Mouse (Mus musculus): ENCODE results near the gene Idh1. TPM values are rescaled to one million over a fixed set of nuclear protein-coding genes. Genes with fewer than 3 reads are reported as not detected.

The Idh1 gene
- polyA plus RNA-seq, 1 experiment from 2014 or later = 500 TPM

- ATAC-seq (ENCODE audit: low FRiP score) = no peak
- WGBS = 83% methylated on average over 4 of the region's 4 CpGs
- no peak overlapping the region for H3K4me2 ChIP-seq
- H3K36me3 ChIP-seq = peaks cover 74% of the 10 kb centered on the region
- H3K27ac ChIP-seq = no peak overlapping the region
- no peaks in the 10 kb centered on the region for H3K9me3 ChIP-seq
- H3K27me3 ChIP-seq = no peaks in the 10 kb centered on the region
- no peak overlapping the region for H3K9ac ChIP-seq
- H3K4me1 ChIP-seq (replicated peaks) = peaks cover 43% of the 10 kb centered on the region
- no peak overlapping the region for H3K4me3 ChIP-seq
These were observed 14.7 kb downstream of the Idh1 start for GRCm38 (mm10) chr1:65171579-65171978.

GRCm38 (mm10) chr1:65169947-65170346 is 16.4 kb downstream of the Idh1 start:
- no peak overlapping the region for H3K9ac ChIP-seq
- no peak overlapping the region for H3K4me3 ChIP-seq
- no peak for ATAC-seq (ENCODE audit: low FRiP score)
- no peaks in the 10 kb centered on the region for H3K27me3 ChIP-seq
- WGBS = 91% methylated on average over 5 of the region's 5 CpGs
- peaks cover 91% of the 10 kb centered on the region for H3K36me3 ChIP-seq
- no peak overlapping the region for H3K27ac ChIP-seq
- H3K4me1 ChIP-seq (replicated peaks) = peaks cover 30% of the 10 kb centered on the region
- H3K9me3 ChIP-seq = no peaks in the 10 kb centered on the region
- H3K4me2 ChIP-seq = no peak overlapping the region

- no peak for ATAC-seq (ENCODE audit: low FRiP score)
- Histone ChIP-seq H3K9ac (no peak overlapping the region), H3K4me2 (no peak overlapping the region), H3K36me3 (peaks cover 92% of the 10 kb centered on the region), H3K9me3 (no peaks in the 10 kb centered on the region), H3K27me3 (no peaks in the 10 kb centered on the region), H3K27ac (no peak overlapping the region), H3K4me1 (replicated peaks) (peaks cover 27% of the 10 kb centered on the region), H3K4me3 (no peak overlapping the region)
- WGBS = 96% methylated on average over 7 of the region's 7 CpGs
These were observed 16.8 kb downstream of the Idh1 start for GRCm38 (mm10) chr1:65169536-65169935.

- 89% methylated on average over 1 of the region's 1 CpGs for WGBS
- peaks cover 94% of the 10 kb centered on the region for H3K36me3 ChIP-seq
- no peaks in the 10 kb centered on the region for H3K27me3 ChIP-seq
- H3K4me3 ChIP-seq = no peak overlapping the region
- ATAC-seq (ENCODE audit: low FRiP score) = no peak
- H3K9me3 ChIP-seq = no peaks in the 10 kb centered on the region
- no peak overlapping the region for H3K4me2 ChIP-seq
- H3K9ac ChIP-seq = no peak overlapping the region
- no peak overlapping the region for H3K27ac ChIP-seq
- peaks cover 9% of the 10 kb centered on the region for H3K4me1 ChIP-seq (replicated peaks)
These were observed 18.8 kb downstream of the Idh1 start for GRCm38 (mm10) chr1:65167496-65167895.

- Histone ChIP-seq H3K4me1 (replicated peaks) (no peaks in the 10 kb centered on the region), H3K36me3 (peaks cover 91% of the 10 kb centered on the region), H3K9ac (no peak overlapping the region), H3K27me3 (no peaks in the 10 kb centered on the region), H3K9me3 (no peaks in the 10 kb centered on the region), H3K27ac (no peak overlapping the region), H3K4me3 (no peak overlapping the region), H3K4me2 (no peak overlapping the region)
- WGBS = 100% methylated on average over 1 of the region's 1 CpGs
- ATAC-seq (ENCODE audit: low FRiP score) = no peak
These were observed 24.1 kb downstream of the Idh1 start for GRCm38 (mm10) chr1:65162210-65162609.

- no peak for ATAC-seq (ENCODE audit: low FRiP score)
- Histone ChIP-seq H3K4me1 (replicated peaks) (no peaks in the 10 kb centered on the region), H3K27ac (no peak overlapping the region), H3K27me3 (no peaks in the 10 kb centered on the region), H3K4me2 (no peak overlapping the region), H3K9me3 (no peaks in the 10 kb centered on the region), H3K36me3 (peaks cover 43% of the 10 kb centered on the region), H3K4me3 (no peak overlapping the region), H3K9ac (no peak overlapping the region)
- WGBS = 92% methylated on average over 5 of the region's 5 CpGs
These were observed 30.2 kb downstream of the Idh1 start for GRCm38 (mm10) chr1:65156111-65156510.

- Histone ChIP-seq H3K4me2 (no peak overlapping the region), H3K9ac (no peak overlapping the region), H3K4me1 (replicated peaks) (no peaks in the 10 kb centered on the region), H3K27me3 (no peaks in the 10 kb centered on the region), H3K4me3 (no peak overlapping the region), H3K36me3 (peaks cover 30% of the 10 kb centered on the region), H3K9me3 (no peaks in the 10 kb centered on the region), H3K27ac (no peak overlapping the region)
- no peak for ATAC-seq (ENCODE audit: low FRiP score)
These were observed 31.5 kb downstream of the Idh1 start for GRCm38 (mm10) chr1:65154814-65155213.

GRCm38 (mm10) chr1:65147971-65148370 is 38.3 kb downstream of the Idh1 start:
- H3K27me3 ChIP-seq = no peaks in the 10 kb centered on the region
- H3K27ac ChIP-seq = no peak overlapping the region
- no peak overlapping the region for H3K4me2 ChIP-seq
- H3K9me3 ChIP-seq = no peaks in the 10 kb centered on the region
- WGBS = 83% methylated on average over 3 of the region's 3 CpGs
- H3K9ac ChIP-seq = no peak overlapping the region
- no peak for ATAC-seq (ENCODE audit: low FRiP score)
- H3K4me1 ChIP-seq (replicated peaks) = no peaks in the 10 kb centered on the region
- no peaks in the 10 kb centered on the region for H3K36me3 ChIP-seq
- no peak overlapping the region for H3K4me3 ChIP-seq

GRCm38 (mm10) chr1:65147326-65147725 is 39.0 kb downstream of the Idh1 start:
- Histone ChIP-seq H3K27ac (no peak overlapping the region), H3K9ac (no peak overlapping the region), H3K4me3 (no peak overlapping the region), H3K36me3 (no peaks in the 10 kb centered on the region), H3K9me3 (no peaks in the 10 kb centered on the region), H3K4me1 (replicated peaks) (no peaks in the 10 kb centered on the region), H3K4me2 (no peak overlapping the region), H3K27me3 (no peaks in the 10 kb centered on the region)
- no peak for ATAC-seq (ENCODE audit: low FRiP score)
- WGBS = 91% methylated on average over 5 of the region's 5 CpGs

- H3K4me2 ChIP-seq = no peak overlapping the region
- no peaks in the 10 kb centered on the region for H3K9me3 ChIP-seq
- no peak overlapping the region for H3K27ac ChIP-seq
- ATAC-seq (ENCODE audit: low FRiP score) = no peak
- H3K4me1 ChIP-seq (replicated peaks) = no peaks in the 10 kb centered on the region
- no peaks in the 10 kb centered on the region for H3K36me3 ChIP-seq
- H3K4me3 ChIP-seq = no peak overlapping the region
- no peak overlapping the region for H3K9ac ChIP-seq
- H3K27me3 ChIP-seq = no peaks in the 10 kb centered on the region
- 70% methylated on average over 2 of the region's 2 CpGs for WGBS
These were observed 39.7 kb downstream of the Idh1 start for GRCm38 (mm10) chr1:65146601-65147000.

GRCm38 (mm10) chr1:65144783-65145182 is 41.5 kb downstream of the Idh1 start:
- H3K4me1 ChIP-seq (replicated peaks) = no peaks in the 10 kb centered on the region
- ATAC-seq (ENCODE audit: low FRiP score) = no peak
- H3K36me3 ChIP-seq = no peaks in the 10 kb centered on the region
- H3K27me3 ChIP-seq = no peaks in the 10 kb centered on the region
- H3K9me3 ChIP-seq = no peaks in the 10 kb centered on the region
- H3K4me2 ChIP-seq = no peak overlapping the region
- no peak overlapping the region for H3K4me3 ChIP-seq
- no peak overlapping the region for H3K9ac ChIP-seq
- 93% methylated on average over 2 of the region's 2 CpGs for WGBS
- no peak overlapping the region for H3K27ac ChIP-seq

GRCm38 (mm10) chr1:65137560-65137959 is 48.7 kb downstream of the Idh1 start:
- ATAC-seq (ENCODE audit: low FRiP score) = no peak
- H3K36me3 ChIP-seq = no peaks in the 10 kb centered on the region
- no peak overlapping the region for H3K27ac ChIP-seq
- H3K27me3 ChIP-seq = no peaks in the 10 kb centered on the region
- H3K4me3 ChIP-seq = no peak overlapping the region
- 90% methylated on average over 6 of the region's 6 CpGs for WGBS
- no peak overlapping the region for H3K4me2 ChIP-seq
- H3K9ac ChIP-seq = no peak overlapping the region
- H3K9me3 ChIP-seq = no peaks in the 10 kb centered on the region
- H3K4me1 ChIP-seq (replicated peaks) = no peaks in the 10 kb centered on the region

- H3K9me3 ChIP-seq = no peaks in the 10 kb centered on the region
- H3K36me3 ChIP-seq = no peaks in the 10 kb centered on the region
- no peak overlapping the region for H3K9ac ChIP-seq
- no peaks in the 10 kb centered on the region for H3K27me3 ChIP-seq
- no peak overlapping the region for H3K4me3 ChIP-seq
- no peaks in the 10 kb centered on the region for H3K4me1 ChIP-seq (replicated peaks)
- H3K4me2 ChIP-seq = no peak overlapping the region
- 83% methylated on average over 1 of the region's 1 CpGs for WGBS
- ATAC-seq (ENCODE audit: low FRiP score) = no peak
- no peak overlapping the region for H3K27ac ChIP-seq
These were observed 53.5 kb downstream of the Idh1 start for GRCm38 (mm10) chr1:65132833-65133232.

GRCm38 (mm10) chr1:65131671-65132070 is 54.6 kb downstream of the Idh1 start:
- Histone ChIP-seq H3K27ac (no peak overlapping the region), H3K4me2 (no peak overlapping the region), H3K36me3 (no peaks in the 10 kb centered on the region), H3K4me1 (replicated peaks) (no peaks in the 10 kb centered on the region), H3K9me3 (no peaks in the 10 kb centered on the region), H3K9ac (no peak overlapping the region), H3K27me3 (no peaks in the 10 kb centered on the region), H3K4me3 (no peak overlapping the region)
- ATAC-seq (ENCODE audit: low FRiP score) = no peak
- WGBS = 94% methylated on average over 1 of the region's 1 CpGs
